Mouse (Mus musculus): ENCODE measurements around the gene Dtnb. TPM values are rescaled to one million over a fixed set of nuclear protein-coding genes. Genes with fewer than 3 reads are reported as not detected.

Dtnb gene
- polyA plus RNA-seq, 1 experiment from 2014 or later, result 41.6 TPM

GRCm38 (mm10) chr12:3548582-3549211, 23.5 kb upstream of the Dtnb start:
- Histone ChIP-seq H3K4me2 (no peak overlapping the region), H3K9ac (no peak overlapping the region), H3K27ac (no peak overlapping the region), H3K27me3 (no peaks in the 10 kb centered on the region), H3K36me3 (replicated peaks) (no peaks in the 10 kb centered on the region), H3K4me3 (replicated peaks) (no peak overlapping the region), H3K9me3 (no peaks in the 10 kb centered on the region), H3K4me1 (peaks cover 13% of the 10 kb centered on the region)
- ATAC-seq (ENCODE audit: low FRiP score), result no peak
- 61% methylated on average over 5 of the region's 5 CpGs for WGBS

GRCm38 (mm10) chr12:3550280-3550679, 21.9 kb upstream of the Dtnb start:
- no peak overlapping the region for H3K27ac ChIP-seq
- no peaks in the 10 kb centered on the region for H3K27me3 ChIP-seq
- H3K9me3 ChIP-seq, result no peaks in the 10 kb centered on the region
- H3K4me1 ChIP-seq, result peaks cover 13% of the 10 kb centered on the region
- peak overlapping the region; percentile 29 for H3K4me2 ChIP-seq
- WGBS, result 6% methylated on average over 13 of the region's 13 CpGs
- H3K9ac ChIP-seq, result no peak overlapping the region
- no peak overlapping the region for H3K4me3 ChIP-seq (replicated peaks)
- H3K36me3 ChIP-seq (replicated peaks), result no peaks in the 10 kb centered on the region
- no peak for ATAC-seq (ENCODE audit: low FRiP score)

- Histone ChIP-seq H3K9ac (no peak overlapping the region), H3K9me3 (no peaks in the 10 kb centered on the region), H3K27ac (no peak overlapping the region), H3K27me3 (no peaks in the 10 kb centered on the region), H3K4me3 (replicated peaks) (no peak overlapping the region), H3K36me3 (replicated peaks) (no peaks in the 10 kb centered on the region), H3K4me2 (no peak overlapping the region), H3K4me1 (no peaks in the 10 kb centered on the region)
- WGBS, result 52% methylated on average over 9 of the region's 9 CpGs
- no peak for ATAC-seq (ENCODE audit: low FRiP score)
These were observed 14.5 kb upstream of the Dtnb start for GRCm38 (mm10) chr12:3557414-3558319.

- 58% methylated on average over 1 of the region's 1 CpGs for WGBS
- no peak overlapping the region for H3K4me3 ChIP-seq (replicated peaks)
These were observed 11.6 kb upstream of the Dtnb start for GRCm38 (mm10) chr12:3560596-3560995.

GRCm38 (mm10) chr12:3561032-3561431, 11.1 kb upstream of the Dtnb start:
- ATAC-seq (ENCODE audit: low FRiP score), result no peak
- WGBS, result 82% methylated on average over 6 of the region's 6 CpGs

More at GRCm38 (mm10) chr12:3560596-3560995, 11.6 kb upstream of the Dtnb start:
- Histone ChIP-seq H3K27me3 (no peaks in the 10 kb centered on the region), H3K4me2 (no peak overlapping the region), H3K27ac (no peak overlapping the region), H3K9ac (no peak overlapping the region), H3K36me3 (replicated peaks) (no peaks in the 10 kb centered on the region), H3K4me1 (no peaks in the 10 kb centered on the region), H3K9me3 (no peaks in the 10 kb centered on the region)
- ATAC-seq (ENCODE audit: low FRiP score), result no peak

GRCm38 (mm10) chr12:3562806-3563205, 9.4 kb upstream of the Dtnb start:
- H3K4me3 ChIP-seq (replicated peaks), result no peak overlapping the region
- H3K36me3 ChIP-seq (replicated peaks), result no peaks in the 10 kb centered on the region
- 91% methylated on average over 10 of the region's 10 CpGs for WGBS
- H3K27me3 ChIP-seq, result no peaks in the 10 kb centered on the region
- H3K9me3 ChIP-seq, result no peaks in the 10 kb centered on the region
- H3K27ac ChIP-seq, result no peak overlapping the region
- H3K4me2 ChIP-seq, result no peak overlapping the region
- ATAC-seq (ENCODE audit: low FRiP score), result no peak
- no peaks in the 10 kb centered on the region for H3K4me1 ChIP-seq
- H3K9ac ChIP-seq, result no peak overlapping the region

More at GRCm38 (mm10) chr12:3561032-3561431, 11.1 kb upstream of the Dtnb start:
- Histone ChIP-seq H3K4me3 (replicated peaks) (no peak overlapping the region), H3K4me2 (no peak overlapping the region), H3K9ac (no peak overlapping the region), H3K9me3 (no peaks in the 10 kb centered on the region), H3K4me1 (no peaks in the 10 kb centered on the region), H3K27ac (no peak overlapping the region), H3K27me3 (no peaks in the 10 kb centered on the region), H3K36me3 (replicated peaks) (no peaks in the 10 kb centered on the region)

GRCm38 (mm10) chr12:3563659-3564058, 8.5 kb upstream of the Dtnb start:
- 87% methylated on average over 4 of the region's 4 CpGs for WGBS
- H3K4me2 ChIP-seq, result no peak overlapping the region
- no peaks in the 10 kb centered on the region for H3K36me3 ChIP-seq (replicated peaks)
- H3K9ac ChIP-seq, result no peak overlapping the region
- no peak for ATAC-seq (ENCODE audit: low FRiP score)
- H3K27me3 ChIP-seq, result no peaks in the 10 kb centered on the region
- H3K4me1 ChIP-seq, result no peaks in the 10 kb centered on the region
- no peak overlapping the region for H3K4me3 ChIP-seq (replicated peaks)
- H3K27ac ChIP-seq, result no peak overlapping the region; the same call in 1 of the 2 replicates
- no peaks in the 10 kb centered on the region for H3K9me3 ChIP-seq

GRCm38 (mm10) chr12:3568461-3568991, 3.7 kb upstream of the Dtnb start:
- H3K9ac ChIP-seq, result no peak overlapping the region
- WGBS, result 82% methylated on average over 5 of the region's 5 CpGs
- H3K27me3 ChIP-seq, result no peaks in the 10 kb centered on the region

GRCm38 (mm10) chr12:3570711-3571400, 1.3 kb upstream of the Dtnb start:
- no peak overlapping the region for H3K4me2 ChIP-seq
- H3K9ac ChIP-seq, result no peak overlapping the region
- 84% methylated on average over 4 of the region's 4 CpGs for WGBS
- H3K27me3 ChIP-seq, result no peaks in the 10 kb centered on the region
- no peak overlapping the region for H3K27ac ChIP-seq
- no peaks in the 10 kb centered on the region for H3K9me3 ChIP-seq
- no peaks in the 10 kb centered on the region for H3K36me3 ChIP-seq (replicated peaks)
- ATAC-seq (ENCODE audit: low FRiP score), result no peak
- no peak overlapping the region for H3K4me3 ChIP-seq (replicated peaks)
- H3K4me1 ChIP-seq, result peaks cover 12% of the 10 kb centered on the region

More at GRCm38 (mm10) chr12:3568461-3568991, 3.7 kb upstream of the Dtnb start:
- no peak for ATAC-seq (ENCODE audit: low FRiP score)
- no peak overlapping the region for H3K4me2 ChIP-seq
- no peaks in the 10 kb centered on the region for H3K36me3 ChIP-seq (replicated peaks)
- H3K9me3 ChIP-seq, result no peaks in the 10 kb centered on the region
- H3K27ac ChIP-seq, result no peak overlapping the region
- peaks cover 7% of the 10 kb centered on the region for H3K4me1 ChIP-seq
- H3K4me3 ChIP-seq (replicated peaks), result no peak overlapping the region

GRCm38 (mm10) chr12:3572581-3573397, 608 bp downstream of the Dtnb start:
- H3K27ac ChIP-seq, result peak overlapping the region; percentile 84
- ATAC-seq (ENCODE audit: low FRiP score), result peak; percentile 80; the same call in 1 of the 2 replicates
- no peaks in the 10 kb centered on the region for H3K27me3 ChIP-seq
- peaks cover 12% of the 10 kb centered on the region for H3K4me1 ChIP-seq
- H3K9me3 ChIP-seq, result no peaks in the 10 kb centered on the region
- H3K36me3 ChIP-seq (replicated peaks), result no peaks in the 10 kb centered on the region
- WGBS, result 1% methylated on average over 53 of the region's 53 CpGs
- peak overlapping the region; percentile 81 for H3K4me2 ChIP-seq
- H3K9ac ChIP-seq, result peak overlapping the region; percentile 90
- peak overlapping the region; percentile 86 for H3K4me3 ChIP-seq (replicated peaks)

GRCm38 (mm10) chr12:3573410-3573809, 1.2 kb downstream of the Dtnb start:
- Histone ChIP-seq H3K9ac (peak overlapping the region; percentile 90; the same call in 1 of the 2 replicates), H3K4me1 (peaks cover 12% of the 10 kb centered on the region), H3K27ac (no peak overlapping the region), H3K9me3 (no peaks in the 10 kb centered on the region), H3K27me3 (no peaks in the 10 kb centered on the region), H3K4me3 (replicated peaks) (peak overlapping the region; percentile 86), H3K36me3 (replicated peaks) (no peaks in the 10 kb centered on the region), H3K4me2 (peak overlapping the region; percentile 81)
- 40% methylated on average over 6 of the region's 6 CpGs for WGBS
- ATAC-seq (ENCODE audit: low FRiP score), result no peak

All from forebrain, embryonic 12.5 days (tissue).